Mouse (Mus musculus) urinary bladder, adult 2 months (tissue): ENCODE measurements around the gene Olfr1396. TPM values are rescaled to one million over a fixed set of nuclear protein-coding genes. Genes with fewer than 3 reads are reported as not detected.
A peak's percentile ranks its signal among the peaks of the same experiment; 100 is the strongest.

Source experiments
- DNase-seq: peaks from one replicate; pipeline ENCODE4 v3.0.0; 2022; ENCODE audit warnings: low spot score
- polyA plus RNA-seq: library from polyadenylated mRNA; depleted of rRNA; stranded (reverse); fragments of >200 nt; gene quantifications from 2 replicates; pipeline ENCODE4 v1.2.3, GENCODE M21; 2012; rRNA removed

Olfr1396 gene
- 0.06 and 0.14 TPM in 2 replicates for polyA plus RNA-seq

- no peak for DNase-seq
Observed at GRCm38 (mm10) chr11:49114774-49115173, at the start of gene Olfr1396. Gene Olfr1396 (minus strand): TSS chr11:49114874.

- no peak for DNase-seq
Observed at GRCm38 (mm10) chr11:49156821-49157814, 42.4 kb upstream of the Olfr1396 start.

- DNase-seq: no peak
Observed at GRCm38 (mm10) chr11:49154077-49154476, 39.4 kb upstream of the Olfr1396 start, which contains the start of gene Olfr1394. Gene Olfr1394 (plus strand): TSS chr11:49154377.

GRCm38 (mm10) chr11:49141974-49142373 is 27.3 kb upstream of the Olfr1396 start, which contains the start of gene Olfr1395:
Gene Olfr1395 (plus strand): TSS chr11:49142274.
- DNase-seq: no peak

- DNase-seq: no peak
Observed at GRCm38 (mm10) chr11:49124169-49124568, 9.5 kb upstream of the Olfr1396 start.

- no peak for DNase-seq
Observed at GRCm38 (mm10) chr11:49119635-49120034, 5.0 kb upstream of the Olfr1396 start.

- DNase-seq: no peak
Observed at GRCm38 (mm10) chr11:49114158-49114557, 516 bp downstream of the Olfr1396 start.

GRCm38 (mm10) chr11:49112624-49113219 is 2.0 kb downstream of the Olfr1396 start:
- DNase-seq: no peak

GRCm38 (mm10) chr11:49111000-49111399 is 3.7 kb downstream of the Olfr1396 start:
- no peak for DNase-seq

GRCm38 (mm10) chr11:49108833-49109232 is 5.8 kb downstream of the Olfr1396 start:
- DNase-seq: no peak

- DNase-seq: no peak
Observed at GRCm38 (mm10) chr11:49107650-49108537, 6.8 kb downstream of the Olfr1396 start.

- DNase-seq: no peak
Observed at GRCm38 (mm10) chr11:49105752-49106151, 8.9 kb downstream of the Olfr1396 start.

- DNase-seq: peak; percentile 64
Observed at GRCm38 (mm10) chr11:49103047-49103693, 11.5 kb downstream of the Olfr1396 start.

GRCm38 (mm10) chr11:49101500-49101899 is 13.2 kb downstream of the Olfr1396 start:
- no peak for DNase-seq

GRCm38 (mm10) chr11:49100409-49100808 is 14.3 kb downstream of the Olfr1396 start:
- no peak for DNase-seq

- no peak for DNase-seq
Observed at GRCm38 (mm10) chr11:49095367-49095766, 19.3 kb downstream of the Olfr1396 start.

- no peak for DNase-seq
Observed at GRCm38 (mm10) chr11:49093861-49094660, 20.6 kb downstream of the Olfr1396 start.

- no peak for DNase-seq
Observed at GRCm38 (mm10) chr11:49092786-49093185, 21.9 kb downstream of the Olfr1396 start.

- no peak for DNase-seq
Observed at GRCm38 (mm10) chr11:49092053-49092586, 22.6 kb downstream of the Olfr1396 start.

GRCm38 (mm10) chr11:49091171-49091570 is 23.5 kb downstream of the Olfr1396 start:
- no peak for DNase-seq
